ENCODE assay signal across 22 mouse cellular contexts in genomic region chr5:73725981-73726380, GRCm38 (mm10).
A peak's percentile ranks its signal among the peaks of the same experiment; 100 is the strongest.
DNase-seq lines count a peak whose midpoint lies in the region; ATAC-seq and TF ChIP-seq lines count a peak whose summit lies in the region.
"Had no signal": no experiment of that assay in that cellular context is flagged by ENCODE, and none has a peak within 500 bp of the region (broad histone marks: within the 10 kb centered on the region; RNA-seq: fewer than 3 reads in every experiment).

No protein-coding gene starts in this region.

- no peaks in the 10 kb centered on the region for H3K4me1 ChIP-seq in intestine, embryonic 16.5 days (ENCODE audit: control insufficient read depth, insufficient read depth, low read length)
- H3K4me1 ChIP-seq: embryonic facial prominence, embryonic 15.5 days; hindbrain, embryonic 13.5 days; liver, embryonic 13.5 days had no signal

- H3K36me3 ChIP-seq in intestine, embryonic 16.5 days (ENCODE audit: control insufficient read depth, insufficient read depth, low read length) = no peaks in the 10 kb centered on the region
- H3K36me3 ChIP-seq: embryonic facial prominence, embryonic 15.5 days; hindbrain, embryonic 13.5 days; limb, embryonic 13.5 days; liver, embryonic 13.5 days had no signal

- intact Hi-C loops in gastrocnemius, adult 2 months (cut with DNase I) = no loop called here
- intact Hi-C loops in gastrocnemius, postnatal 14 days (cut with DNase I; ENCODE audit: low total_unique reads) = no loop called here
- intact Hi-C loops in heart, postnatal 10 days (cut with DNase I) = no loop called here

- no peaks in the 10 kb centered on the region for H3K9me3 ChIP-seq in intestine, embryonic 16.5 days (ENCODE audit: control insufficient read depth, low read length)
- H3K9me3 ChIP-seq: embryonic facial prominence, embryonic 15.5 days; forebrain, embryonic 13.5 days; hindbrain, embryonic 13.5 days; limb, embryonic 13.5 days; liver, embryonic 13.5 days had no signal

- H3K4me3 ChIP-seq in gastrocnemius, adult 2 months = no peak overlapping the region
- H3K4me3 ChIP-seq in intestine, embryonic 16.5 days (ENCODE audit: low read length) = no peak overlapping the region
- H3K4me3 ChIP-seq: embryonic facial prominence, embryonic 15.5 days; forebrain, embryonic 13.5 days; hindbrain, embryonic 13.5 days; left cerebral cortex, adult 2 months; limb, embryonic 13.5 days; liver, embryonic 13.5 days had no signal

- TF ChIP-seq CTCF in gastrocnemius, adult 2 months (IDR thresholded peaks at IDR 0.05) = no peak

- H3K4me2 ChIP-seq in intestine, embryonic 16.5 days (ENCODE audit: low read depth, low read length) = no peak overlapping the region
- H3K4me2 ChIP-seq: embryonic facial prominence, embryonic 15.5 days; forebrain, embryonic 13.5 days; hindbrain, embryonic 13.5 days; limb, embryonic 13.5 days; liver, embryonic 13.5 days had no signal

- no peak for ATAC-seq in intestine, embryonic 16.5 days
- ATAC-seq: forebrain, embryonic 13.5 days; intestine, postnatal 0 days; lung, postnatal 0 days; Patski had no signal

- H3K27ac ChIP-seq in gastrocnemius, adult 2 months = peak overlapping the region; percentile 4; the same call in 1 of the 2 replicates
- H3K27ac ChIP-seq in intestine, embryonic 16.5 days (ENCODE audit: low read length) = no peak overlapping the region
- H3K27ac ChIP-seq: embryonic facial prominence, embryonic 15.5 days; forebrain, embryonic 13.5 days; hindbrain, embryonic 13.5 days; left cerebral cortex, adult 2 months; limb, embryonic 13.5 days; liver, embryonic 13.5 days had no signal

- WGBS in intestine, embryonic 16.5 days = 85% methylated on average over 4 of the region's 4 CpGs

- H3K9ac ChIP-seq in intestine, embryonic 16.5 days (ENCODE audit: low read depth, low read length) = no peak overlapping the region
- H3K9ac ChIP-seq: embryonic facial prominence, embryonic 15.5 days; forebrain, embryonic 13.5 days; hindbrain, embryonic 13.5 days; limb, embryonic 13.5 days; liver, embryonic 13.5 days had no signal

- DNase-seq in gastrocnemius, adult 2 months = no peak
- DNase-seq in gastrocnemius, postnatal 14 days = no peak
- DNase-seq in layer of hippocampus, adult 9-11 months = peak; percentile 8
- no peak for DNase-seq in layer of hippocampus, postnatal 25 days (ENCODE audit: extremely low spot score in 1 of 2, low spot score in 1 of 2)
- DNase-seq in heart, postnatal 10 days = peak; percentile 53 to 69
- no peak for DNase-seq in adrenal gland, postnatal 10 days
- DNase-seq: adrenal gland, postnatal 14 days; cerebellum, adult 18-20 months; cerebellum, postnatal 10 days; kidney, postnatal 14 days; liver, embryonic 13.5 days; lung, adult 18-20 months; midbrain, embryonic 14.5 days had no signal

- H3K27me3 ChIP-seq in intestine, embryonic 16.5 days (replicated peaks; ENCODE audit: control insufficient read depth, insufficient read depth, low read length) = no peaks in the 10 kb centered on the region
- H3K27me3 ChIP-seq: embryonic facial prominence, embryonic 15.5 days; forebrain, embryonic 13.5 days; hindbrain, embryonic 13.5 days; limb, embryonic 13.5 days; liver, embryonic 13.5 days had no signal

Comparison
In these comparisons a context has a peak if more than half of its experiments do, and no peak if none do; other contexts are left out.
1. DNase-seq: peak in layer of hippocampus, adult 9-11 months (single experiment) and heart, postnatal 10 days (2 of 2); none in gastrocnemius, adult 2 months (single experiment), gastrocnemius, postnatal 14 days (single experiment), layer of hippocampus, postnatal 25 days (0 of 2) and adrenal gland, postnatal 10 days (single experiment).